Mouse (Mus musculus) heart, embryonic 11.5 days (tissue): ENCODE data around the gene Zc3h12d. TPM values are rescaled to one million over a fixed set of nuclear protein-coding genes. Genes with fewer than 3 reads are reported as not detected.

Source experiments
- ATAC-seq: fragments of 200-750 bp; cut with Nextera tagmentation; replicated peaks from 2 replicates; pipeline ENCODE4 v1.8.0; 2017; ENCODE audit warnings: moderate library complexity; ENCODE audit not compliant: insufficient number of reproducible peaks, low FRiP score, low TSS enrichment
- H3K27ac ChIP-seq: fragments of 300-500 bp; sonication (generic); 2 replicates; pipeline ENCODE4 v1.5.1; 2014; ENCODE audit warnings: mild to moderate bottlenecking, low read depth, low read length
- H3K27me3 ChIP-seq: fragments of 300-500 bp; sonication (generic); 2 replicates; pipeline ENCODE4 v1.6.1; 2014; ENCODE audit warnings: mild to moderate bottlenecking, low read length, mixed read lengths; ENCODE audit not compliant: control insufficient read depth, insufficient read depth
- H3K36me3 ChIP-seq: fragments of 300-500 bp; sonication (generic); 2 replicates; pipeline ENCODE4 v1.6.1; 2014; ENCODE audit warnings: mild to moderate bottlenecking, low read length, moderate library complexity, mixed read lengths; ENCODE audit not compliant: control insufficient read depth, insufficient read depth
- H3K4me1 ChIP-seq: fragments of 300-500 bp; sonication (generic); 2 replicates; pipeline ENCODE4 v1.6.1; 2014; ENCODE audit warnings: low read length; ENCODE audit not compliant: control insufficient read depth, insufficient read depth
- H3K4me2 ChIP-seq: fragments of 300-500 bp; sonication (generic); 2 replicates; pipeline ENCODE4 v1.6.1; 2014; ENCODE audit warnings: mild to moderate bottlenecking, moderate library complexity
- H3K4me3 ChIP-seq: fragments of 300-500 bp; sonication (generic); 2 replicates; pipeline ENCODE4 v1.5.1; 2014; ENCODE audit warnings: low read depth, low read length
- H3K9ac ChIP-seq: fragments of 300-500 bp; sonication (generic); 2 replicates; pipeline ENCODE4 v1.6.1; 2014; ENCODE audit warnings: mild to moderate bottlenecking, low read depth, low read length, moderate library complexity
- H3K9me3 ChIP-seq: fragments of 300-500 bp; sonication (generic); replicated peaks from 2 replicates; pipeline ENCODE4 v1.6.1; 2016; ENCODE audit warnings: low read length; ENCODE audit not compliant: control insufficient read depth
- WGBS: fragments of 180-500 bp; shearing (Covaris S2); extraction: QIAGEN DNeasy Blood & Tissue Kit; methylation state at CpG from one replicate; pipeline ENCODE4 v1.1.7; 2014; ENCODE audit not compliant: insufficient replicate concordance; 5-methylcytosine and 5-hydroxymethylcytosine counted together
- polyA plus RNA-seq: library from polyadenylated mRNA; unstranded; fragments of >200 nt; fragmentation: Nextera tagmentation; extraction: Ambion mirVana; gene quantifications from 2 replicates; pipeline ENCODE4 v1.2.1, GENCODE M21; 2014

The Zc3h12d gene
- polyA plus RNA-seq, result 0.07 and 0.18 TPM in 2 replicates

GRCm38 (mm10) chr10:7832171-7832676, at the start of gene Zc3h12d:
Zc3h12d (plus strand) TSS chr10:7832470.
- H3K4me3 ChIP-seq, result peak within 1 kb of the TSS; percentile 31
- peaks cover 4% of the 10 kb centered on the region; the same call in 1 of the 2 replicates for H3K27me3 ChIP-seq
- no peaks in the 10 kb centered on the region for H3K9me3 ChIP-seq
- no peaks in the 10 kb centered on the region for H3K36me3 ChIP-seq
- H3K9ac ChIP-seq, result peak within 1 kb of the TSS; percentile 43
- 0 out of 2 replicates have a peak, but pooled peaks cover 6% of the 10 kb centered on the region for H3K4me1 ChIP-seq
- H3K4me2 ChIP-seq, result peak within 1 kb of the TSS; percentile 67
- no peak within 1 kb of the TSS for H3K27ac ChIP-seq
- 0 out of 2 replicates have a peak, but pooled peaks have one; percentile 26 for ATAC-seq
- WGBS, result 2% methylated on average over 15 of the region's 15 CpGs

GRCm38 (mm10) chr10:7787319-7787718, 45.0 kb upstream of the Zc3h12d start:
- Histone ChIP-seq H3K9me3 (no peaks in the 10 kb centered on the region), H3K9ac (no peak overlapping the region), H3K4me1 (no peaks in the 10 kb centered on the region), H3K27me3 (no peaks in the 10 kb centered on the region), H3K4me3 (no peak overlapping the region), H3K4me2 (no peak overlapping the region), H3K36me3 (peaks cover 11% of the 10 kb centered on the region), H3K27ac (no peak overlapping the region)
- ATAC-seq, result no peak
- WGBS, result 49% methylated on average over 2 of the region's 2 CpGs

- Histone ChIP-seq H3K27ac (peak overlapping the region; percentile 42; the same call in 1 of the 2 replicates), H3K9me3 (no peaks in the 10 kb centered on the region), H3K27me3 (no peaks in the 10 kb centered on the region), H3K4me1 (peaks cover 8% of the 10 kb centered on the region), H3K9ac (peak overlapping the region; percentile 84), H3K36me3 (peaks cover 15% of the 10 kb centered on the region), H3K4me3 (peak overlapping the region; percentile 85), H3K4me2 (peak overlapping the region; percentile 79)
- WGBS, result 1% methylated on average over 10 of the region's 10 CpGs
- ATAC-seq, result peak; percentile 24; the same call in 1 of the 2 replicates
Measured at GRCm38 (mm10) chr10:7792254-7792750, 40.0 kb upstream of the Zc3h12d start.

GRCm38 (mm10) chr10:7792751-7793385, 39.4 kb upstream of the Zc3h12d start, which contains the start of the genes Ginm1 and Ppil4:
Ginm1 (minus strand) TSS chr10:7792824.
Ppil4 (plus strand) TSS chr10:7792891.
- peaks cover 8% of the 10 kb centered on the region for H3K4me1 ChIP-seq
- H3K4me3 ChIP-seq, result peak within 1 kb of the TSS; percentile 85
- H3K4me2 ChIP-seq, result peak within 1 kb of the TSS; percentile 79
- H3K9ac ChIP-seq, result peak within 1 kb of the TSS; percentile 84
- peaks cover 19% of the 10 kb centered on the region for H3K36me3 ChIP-seq
- peak within 1 kb of the TSS; percentile 42 for H3K27ac ChIP-seq
- H3K27me3 ChIP-seq, result no peaks in the 10 kb centered on the region
- ATAC-seq, result peak; percentile 85
- WGBS, result under 1% methylated on average over 50 of the region's 52 CpGs
- H3K9me3 ChIP-seq, result no peaks in the 10 kb centered on the region

- WGBS, result 80% methylated on average over 3 of the region's 3 CpGs
- Histone ChIP-seq H3K36me3 (peaks cover 25% of the 10 kb centered on the region; the same call in 1 of the 2 replicates), H3K4me1 (no peaks in the 10 kb centered on the region), H3K27me3 (no peaks in the 10 kb centered on the region), H3K4me3 (no peak overlapping the region), H3K9me3 (no peaks in the 10 kb centered on the region), H3K27ac (no peak overlapping the region), H3K4me2 (no peak overlapping the region), H3K9ac (no peak overlapping the region)
- no peak for ATAC-seq
Measured at GRCm38 (mm10) chr10:7801258-7801657, 31.0 kb upstream of the Zc3h12d start.

- no peak overlapping the region for H3K27ac ChIP-seq
- H3K9ac ChIP-seq, result no peak overlapping the region
- no peak overlapping the region for H3K4me3 ChIP-seq
- no peaks in the 10 kb centered on the region for H3K27me3 ChIP-seq
- ATAC-seq, result no peak
- H3K4me2 ChIP-seq, result no peak overlapping the region
- peaks cover 21% of the 10 kb centered on the region for H3K36me3 ChIP-seq
- H3K4me1 ChIP-seq, result no peaks in the 10 kb centered on the region
- no peaks in the 10 kb centered on the region for H3K9me3 ChIP-seq
- 85% methylated on average over 2 of the region's 2 CpGs for WGBS
Measured at GRCm38 (mm10) chr10:7802519-7803140, 29.6 kb upstream of the Zc3h12d start.

GRCm38 (mm10) chr10:7809937-7810336, 22.3 kb upstream of the Zc3h12d start:
- H3K4me1 ChIP-seq, result no peaks in the 10 kb centered on the region
- no peaks in the 10 kb centered on the region for H3K9me3 ChIP-seq
- H3K4me2 ChIP-seq, result no peak overlapping the region
- H3K9ac ChIP-seq, result no peak overlapping the region
- 44% methylated on average over 2 of the region's 2 CpGs for WGBS
- no peak overlapping the region for H3K4me3 ChIP-seq
- no peak overlapping the region for H3K27ac ChIP-seq
- H3K27me3 ChIP-seq, result no peaks in the 10 kb centered on the region
- ATAC-seq, result no peak
- H3K36me3 ChIP-seq, result peaks cover 14% of the 10 kb centered on the region; the same call in 1 of the 2 replicates

- peaks cover 6% of the 10 kb centered on the region for H3K36me3 ChIP-seq
Measured at GRCm38 (mm10) chr10:7816476-7816875, 15.8 kb upstream of the Zc3h12d start.

More at GRCm38 (mm10) chr10:7816476-7816875, 15.8 kb upstream of the Zc3h12d start:
- Histone ChIP-seq H3K4me2 (no peak overlapping the region), H3K27me3 (no peaks in the 10 kb centered on the region), H3K4me1 (no peaks in the 10 kb centered on the region), H3K4me3 (no peak overlapping the region), H3K27ac (no peak overlapping the region), H3K9me3 (no peaks in the 10 kb centered on the region), H3K9ac (no peak overlapping the region)
- 68% methylated on average over 2 of the region's 2 CpGs for WGBS
- ATAC-seq, result no peak
